Mouse (Mus musculus) ovary, postnatal 14 days (tissue): ENCODE measurements at regions not wholly inside any gene's neighbourhood (a gene's known extent, or its start where the extent isn't known, plus 50 kb on each side); places are given as distances from the start of the nearest gene placed in this dataset.
A peak's percentile ranks its signal among the peaks of the same experiment; 100 is the strongest.
"Not testable (repeated sequence)": the region's sequence is repeated elsewhere in the genome, so short reads cannot be mapped to it uniquely, and the experiment has no call there.

Source experiments
- DNase-seq: peaks from one replicate; pipeline ENCODE4 v3.0.0; 2022; ENCODE audit warnings: low spot score

GRCm38 (mm10) chr4:10670846-10671428, 203.4 kb upstream of the 2610301B20Rik start:
- DNase-seq: no peak

GRCm38 (mm10) chr4:10691086-10691485, 183.2 kb upstream of the 2610301B20Rik start:
- DNase-seq: no peak

- no peak for DNase-seq
Measured at GRCm38 (mm10) chr4:10692860-10693259, 181.4 kb upstream of the 2610301B20Rik start.

- DNase-seq: no peak
Measured at GRCm38 (mm10) chr4:10693446-10694105, 180.7 kb upstream of the 2610301B20Rik start.

- not testable (repeated sequence) for DNase-seq
Measured at GRCm38 (mm10) chr4:10694106-10694748, 180.1 kb upstream of the 2610301B20Rik start.

GRCm38 (mm10) chr4:10697225-10697836, 177.0 kb upstream of the 2610301B20Rik start:
- DNase-seq: no peak

- no peak for DNase-seq
Measured at GRCm38 (mm10) chr4:10698637-10699036, 175.7 kb upstream of the 2610301B20Rik start.

GRCm38 (mm10) chr4:10701479-10701878, 172.8 kb upstream of the 2610301B20Rik start:
- no peak for DNase-seq

GRCm38 (mm10) chr4:10703212-10703611, 171.1 kb upstream of the 2610301B20Rik start:
- no peak for DNase-seq

GRCm38 (mm10) chr4:10707016-10707657, 167.2 kb upstream of the 2610301B20Rik start:
- DNase-seq: no peak

- peak; percentile 55 for DNase-seq
Measured at GRCm38 (mm10) chr4:10707658-10708056, 166.6 kb upstream of the 2610301B20Rik start.

- no peak for DNase-seq
Measured at GRCm38 (mm10) chr4:10711939-10712533, 162.3 kb upstream of the 2610301B20Rik start.

GRCm38 (mm10) chr4:10723341-10723740, 151.0 kb upstream of the 2610301B20Rik start:
- DNase-seq: no peak

GRCm38 (mm10) chr4:10727894-10728293, 146.4 kb upstream of the 2610301B20Rik start:
- no peak for DNase-seq

- no peak for DNase-seq
Measured at GRCm38 (mm10) chr4:10745207-10745606, 129.1 kb upstream of the 2610301B20Rik start.

- no peak for DNase-seq
Measured at GRCm38 (mm10) chr4:10748816-10749215, 125.5 kb upstream of the 2610301B20Rik start.

- DNase-seq: not testable (repeated sequence)
Measured at GRCm38 (mm10) chr4:10750377-10751062, 123.8 kb upstream of the 2610301B20Rik start.

GRCm38 (mm10) chr4:10753176-10753575, 121.1 kb upstream of the 2610301B20Rik start:
- no peak for DNase-seq

GRCm38 (mm10) chr4:10759491-10759890, 114.8 kb upstream of the 2610301B20Rik start:
- no peak for DNase-seq

GRCm38 (mm10) chr4:10767676-10768075, 106.6 kb upstream of the 2610301B20Rik start:
- DNase-seq: no peak

GRCm38 (mm10) chr4:10770026-10770643, 104.2 kb upstream of the 2610301B20Rik start:
- no peak for DNase-seq
